Mouse (Mus musculus): ENCODE results near the gene Gnrhr. TPM values are rescaled to one million over a fixed set of nuclear protein-coding genes. Genes with fewer than 3 reads are reported as not detected.

Gnrhr gene
- polyA plus RNA-seq (2014; fragmentation: Nextera tagmentation; extraction: Ambion mirVana): not detected in 2 replicates

DNA sequence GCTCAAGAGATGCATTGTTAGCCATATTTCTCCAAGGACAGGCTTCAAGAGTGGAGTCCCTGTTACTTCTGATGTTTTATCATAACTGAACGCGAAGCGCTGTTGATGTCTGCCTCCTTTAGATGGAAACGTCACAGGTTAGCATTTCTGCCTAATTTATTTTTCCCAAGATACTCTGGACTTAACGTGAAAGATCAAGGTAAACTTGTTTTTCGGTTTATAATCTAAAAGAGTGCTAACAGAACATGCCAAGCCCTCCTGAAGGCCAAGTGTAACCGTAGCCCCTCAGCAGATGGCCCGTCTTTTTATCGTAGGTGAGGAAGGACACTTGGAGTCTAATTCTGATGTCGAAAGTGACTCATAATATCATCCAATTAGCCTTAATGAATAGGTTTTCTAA, at the start of gene Gnrhr:
Gene Gnrhr, minus strand, starts transcription at position 101 of the 400 bp plus-strand sequence.
- ATAC-seq (ENCODE audit: low FRiP score) (no peak), DNase-seq (ENCODE audit: low spot score) (no peak)
- no peak within 1 kb of the TSS for H3K27ac ChIP-seq (ENCODE audit: low read depth, low read length)
- H3K9ac ChIP-seq (ENCODE audit: low read depth, low read length): no peak within 1 kb of the TSS
- H3K36me3 ChIP-seq (ENCODE audit: control insufficient read depth, insufficient read depth, low read length): no peaks in the 10 kb centered on the region
- no peak within 1 kb of the TSS for H3K4me2 ChIP-seq (replicated peaks; ENCODE audit: low read depth, low read length)
- WGBS: 94% methylated on average over 10 of the region's 10 CpGs
- no peaks in the 10 kb centered on the region for H3K27me3 ChIP-seq (ENCODE audit: control insufficient read depth, insufficient read depth, low read length)
- no peaks in the 10 kb centered on the region for H3K9me3 ChIP-seq (ENCODE audit: control insufficient read depth, low read length)
- no peaks in the 10 kb centered on the region for H3K4me1 ChIP-seq (replicated peaks; ENCODE audit: control insufficient read depth, insufficient read depth, low read length)
- H3K4me3 ChIP-seq (ENCODE audit: low read depth, low read length): no peak within 1 kb of the TSS

DNA sequence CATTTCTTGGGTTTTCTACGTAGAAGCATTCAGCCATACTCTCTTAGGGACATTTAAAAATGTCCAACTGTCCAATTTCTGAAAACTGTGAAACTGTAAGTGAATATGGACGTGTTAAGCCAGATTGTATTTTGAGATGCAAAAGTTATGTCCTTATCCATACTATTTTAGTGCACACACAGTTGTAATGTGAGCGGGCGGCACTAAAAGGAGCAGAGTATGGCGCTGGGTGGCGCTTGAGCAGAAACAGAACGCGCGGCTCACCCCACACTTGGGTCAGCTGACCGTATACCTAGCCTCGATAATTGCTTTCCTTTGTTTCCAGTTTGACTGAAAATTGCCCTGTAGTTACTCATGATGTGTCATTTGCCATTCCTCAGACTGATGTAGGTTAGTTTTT, 48.9 kb upstream of the Gnrhr start:
- no peak overlapping the region for H3K27ac ChIP-seq (ENCODE audit: low read depth, low read length)
- no peak overlapping the region for H3K9ac ChIP-seq (ENCODE audit: low read depth, low read length)
- H3K36me3 ChIP-seq (ENCODE audit: control insufficient read depth, insufficient read depth, low read length): no peaks in the 10 kb centered on the region
- H3K27me3 ChIP-seq (ENCODE audit: control insufficient read depth, insufficient read depth, low read length): no peaks in the 10 kb centered on the region
- no peak for ATAC-seq (ENCODE audit: low FRiP score)
- no peak for DNase-seq (ENCODE audit: low spot score)
- H3K4me3 ChIP-seq (ENCODE audit: low read depth, low read length): no peak overlapping the region
- H3K9me3 ChIP-seq (ENCODE audit: control insufficient read depth, low read length): no peaks in the 10 kb centered on the region
- H3K4me2 ChIP-seq (replicated peaks; ENCODE audit: low read depth, low read length): no peak overlapping the region
- no peaks in the 10 kb centered on the region for H3K4me1 ChIP-seq (replicated peaks; ENCODE audit: control insufficient read depth, insufficient read depth, low read length)
- WGBS: 93% methylated on average over 11 of the region's 11 CpGs

DNA sequence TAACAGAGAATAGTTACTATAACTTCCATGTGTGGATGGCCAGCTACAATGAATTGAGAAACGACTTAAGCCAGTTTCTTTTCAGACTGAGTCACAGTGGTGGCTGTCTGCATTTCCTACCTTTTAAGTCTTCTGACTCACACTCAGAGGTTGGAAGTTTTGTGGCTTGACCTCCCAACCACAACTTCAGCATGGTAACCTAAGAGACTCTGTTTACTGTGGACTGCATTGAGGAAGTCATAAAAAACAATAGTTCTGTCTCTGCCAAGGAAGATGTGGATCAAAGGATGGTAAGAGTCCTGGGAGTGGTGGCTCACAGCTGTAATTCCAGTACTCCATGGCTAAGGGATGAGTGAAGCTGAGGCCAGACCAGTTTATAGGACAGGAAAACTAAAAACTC, 47.2 kb upstream of the Gnrhr start:
- WGBS: 66% methylated on average over 1 of the region's 1 CpGs
- no peak overlapping the region for H3K9ac ChIP-seq (ENCODE audit: low read depth, low read length)
- no peak for DNase-seq (ENCODE audit: low spot score)
- no peak overlapping the region for H3K4me2 ChIP-seq (replicated peaks; ENCODE audit: low read depth, low read length)
- no peaks in the 10 kb centered on the region for H3K9me3 ChIP-seq (ENCODE audit: control insufficient read depth, low read length)
- H3K4me3 ChIP-seq (ENCODE audit: low read depth, low read length): no peak overlapping the region
- no peaks in the 10 kb centered on the region for H3K36me3 ChIP-seq (ENCODE audit: control insufficient read depth, insufficient read depth, low read length)
- no peaks in the 10 kb centered on the region for H3K27me3 ChIP-seq (ENCODE audit: control insufficient read depth, insufficient read depth, low read length)
- H3K4me1 ChIP-seq (replicated peaks; ENCODE audit: control insufficient read depth, insufficient read depth, low read length): no peaks in the 10 kb centered on the region
- no peak overlapping the region for H3K27ac ChIP-seq (ENCODE audit: low read depth, low read length)
- no peak for ATAC-seq (ENCODE audit: low FRiP score)

DNA sequence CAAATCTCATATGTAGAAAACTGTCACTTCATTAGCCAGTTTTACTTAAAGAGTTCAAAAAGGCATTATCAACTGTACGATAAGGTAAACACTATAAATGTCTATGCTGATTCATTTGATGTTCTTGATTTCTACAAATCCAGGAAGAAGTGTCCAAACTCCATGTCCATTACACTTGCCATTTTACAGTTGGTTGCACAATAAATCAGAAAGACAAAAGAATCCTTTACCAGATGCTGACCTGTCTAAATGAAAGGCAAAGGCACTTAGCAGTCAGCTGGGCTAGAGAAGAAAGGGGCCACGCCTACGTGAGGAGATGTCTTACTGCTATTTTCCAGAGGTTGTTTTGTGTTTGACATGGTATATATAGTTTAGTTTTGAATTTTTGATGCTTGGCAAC, 46.6 kb upstream of the Gnrhr start:
- WGBS: 91% methylated on average over 3 of the region's 3 CpGs
- DNase-seq (ENCODE audit: low spot score): no peak
- ATAC-seq (ENCODE audit: low FRiP score): no peak
- no peak overlapping the region for H3K4me3 ChIP-seq (ENCODE audit: low read depth, low read length)
- H3K9me3 ChIP-seq (ENCODE audit: control insufficient read depth, low read length): no peaks in the 10 kb centered on the region
- H3K36me3 ChIP-seq (ENCODE audit: control insufficient read depth, insufficient read depth, low read length): no peaks in the 10 kb centered on the region
- H3K4me2 ChIP-seq (replicated peaks; ENCODE audit: low read depth, low read length): no peak overlapping the region
- H3K9ac ChIP-seq (ENCODE audit: low read depth, low read length): no peak overlapping the region
- H3K4me1 ChIP-seq (replicated peaks; ENCODE audit: control insufficient read depth, insufficient read depth, low read length): no peaks in the 10 kb centered on the region
- no peak overlapping the region for H3K27ac ChIP-seq (ENCODE audit: low read depth, low read length)
- no peaks in the 10 kb centered on the region for H3K27me3 ChIP-seq (ENCODE audit: control insufficient read depth, insufficient read depth, low read length)

DNA sequence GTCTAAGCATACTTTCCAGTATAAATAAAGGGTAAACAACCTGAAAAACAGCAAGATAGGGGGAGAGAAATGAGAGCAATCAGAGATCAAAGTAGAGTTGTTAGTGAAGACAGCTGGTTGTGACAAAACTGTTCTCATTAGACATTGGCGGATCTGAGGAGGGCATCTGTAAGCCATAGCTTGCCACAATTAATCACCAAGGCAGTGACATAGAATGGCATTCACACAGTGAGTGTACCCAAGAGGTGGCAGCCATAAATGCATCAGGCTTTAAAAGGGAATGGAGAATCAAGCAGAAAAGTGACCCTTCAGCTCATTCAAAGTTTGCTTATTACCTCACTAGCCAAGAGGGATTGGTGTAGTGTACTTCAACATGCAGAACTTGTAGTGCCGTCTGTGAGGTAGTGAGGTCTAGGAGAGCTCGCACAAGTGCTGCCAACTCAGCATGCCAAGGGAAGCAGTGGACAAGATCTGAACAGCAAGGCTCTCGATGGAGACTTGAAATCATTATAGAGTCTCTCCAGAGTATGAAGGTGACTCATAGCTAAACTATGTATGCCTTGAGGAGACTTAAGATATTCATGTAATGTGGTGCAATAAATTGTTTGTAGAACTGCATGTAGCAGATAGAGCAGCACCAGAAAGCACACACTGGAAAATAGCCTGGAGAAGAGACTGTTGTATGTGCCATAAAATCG, 29.6 kb upstream of the Gnrhr start:
- no peaks in the 10 kb centered on the region for H3K9me3 ChIP-seq (ENCODE audit: control insufficient read depth, low read length)
- H3K4me2 ChIP-seq (replicated peaks; ENCODE audit: low read depth, low read length): no peak overlapping the region
- no peaks in the 10 kb centered on the region for H3K36me3 ChIP-seq (ENCODE audit: control insufficient read depth, insufficient read depth, low read length)
- H3K27me3 ChIP-seq (ENCODE audit: control insufficient read depth, insufficient read depth, low read length): no peaks in the 10 kb centered on the region
- no peak overlapping the region for H3K9ac ChIP-seq (ENCODE audit: low read depth, low read length)
- DNase-seq (ENCODE audit: low spot score) (no peak), ATAC-seq (ENCODE audit: low FRiP score) (no peak)
- H3K27ac ChIP-seq (ENCODE audit: low read depth, low read length): no peak overlapping the region
- H3K4me1 ChIP-seq (replicated peaks; ENCODE audit: control insufficient read depth, insufficient read depth, low read length): no peaks in the 10 kb centered on the region
- WGBS: 89% methylated on average over 5 of the region's 5 CpGs
- H3K4me3 ChIP-seq (ENCODE audit: low read depth, low read length): no peak overlapping the region

DNA sequence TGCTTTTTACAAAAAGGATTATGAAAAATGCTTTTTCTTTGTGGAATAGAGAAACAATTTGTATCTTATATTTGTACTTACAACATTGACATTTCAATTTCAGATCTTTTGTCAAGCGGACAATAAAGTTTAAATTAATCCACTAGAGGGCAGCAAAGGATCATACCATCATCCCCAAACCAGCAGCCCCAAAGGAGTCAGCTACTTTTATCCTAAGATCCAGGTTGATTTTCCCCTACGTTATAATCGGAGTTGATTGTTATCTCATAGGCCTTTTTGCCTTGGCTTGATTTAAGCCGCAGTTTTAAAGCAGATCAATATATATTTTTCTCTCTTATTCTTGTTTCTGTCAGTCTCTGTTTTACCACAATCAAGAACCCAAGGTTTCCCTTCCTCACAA, 6.3 kb downstream of the Gnrhr start:
- Histone ChIP-seq H3K4me1 (replicated peaks; ENCODE audit: control insufficient read depth, insufficient read depth, low read length) (no peaks in the 10 kb centered on the region), H3K27me3 (ENCODE audit: control insufficient read depth, insufficient read depth, low read length) (no peaks in the 10 kb centered on the region), H3K4me2 (replicated peaks; ENCODE audit: low read depth, low read length) (no peak overlapping the region), H3K36me3 (ENCODE audit: control insufficient read depth, insufficient read depth, low read length) (no peaks in the 10 kb centered on the region), H3K9me3 (ENCODE audit: control insufficient read depth, low read length) (no peaks in the 10 kb centered on the region), H3K9ac (ENCODE audit: low read depth, low read length) (no peak overlapping the region), H3K27ac (ENCODE audit: low read depth, low read length) (no peak overlapping the region), H3K4me3 (ENCODE audit: low read depth, low read length) (no peak overlapping the region)
- whole genome bisulfite sequencing: 23% methylated on average over 4 of the region's 4 CpGs
- DNase-seq (ENCODE audit: low spot score): peak; percentile 60
- ATAC-seq (ENCODE audit: low FRiP score): peak; percentile 61; the same call in 1 of the 2 replicates

DNA sequence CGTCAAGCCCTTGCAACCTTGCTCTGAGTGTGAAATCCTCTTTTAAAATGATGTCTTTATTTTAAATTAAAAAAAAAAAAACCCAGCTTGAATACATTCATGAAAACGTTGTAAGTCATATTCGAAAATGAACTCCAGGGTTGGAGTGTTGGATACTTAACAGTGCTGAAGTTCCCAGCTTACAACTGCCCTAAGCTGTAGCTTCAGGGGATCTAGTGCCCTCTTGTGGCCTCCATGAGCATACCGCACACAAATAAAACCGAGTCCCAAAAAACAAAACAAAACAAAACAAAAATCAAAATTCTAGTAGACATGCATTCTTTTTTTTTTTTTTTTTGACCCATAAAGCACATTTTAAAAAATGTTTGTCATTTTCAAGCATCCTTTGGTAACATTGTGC, 6.9 kb downstream of the Gnrhr start:
- no peak for ATAC-seq (ENCODE audit: low FRiP score)

DNA sequence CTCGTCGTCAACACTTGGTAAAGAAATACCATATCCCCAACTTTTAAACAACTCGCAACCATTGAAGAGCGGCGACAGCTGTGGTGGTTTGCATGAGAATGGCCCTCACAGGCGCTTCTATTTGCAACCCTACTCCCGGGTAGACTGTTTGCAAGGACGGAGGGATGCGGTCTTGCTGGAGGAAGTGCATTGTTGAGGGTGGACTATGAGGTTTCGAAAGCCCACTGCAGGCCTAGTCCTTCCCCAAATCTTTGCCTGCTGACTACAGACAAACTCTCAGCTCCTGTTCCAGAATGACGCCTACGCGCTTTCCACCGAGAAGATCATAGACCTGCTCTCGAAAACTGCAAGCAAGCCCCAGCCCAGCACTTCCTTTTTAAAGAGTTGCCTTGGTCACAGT, 7.4 kb downstream of the Gnrhr start:
- Histone ChIP-seq H3K27ac (ENCODE audit: low read depth, low read length) (no peak overlapping the region), H3K27me3 (ENCODE audit: control insufficient read depth, insufficient read depth, low read length) (no peaks in the 10 kb centered on the region), H3K4me1 (replicated peaks; ENCODE audit: control insufficient read depth, insufficient read depth, low read length) (no peaks in the 10 kb centered on the region), H3K36me3 (ENCODE audit: control insufficient read depth, insufficient read depth, low read length) (no peaks in the 10 kb centered on the region), H3K4me3 (ENCODE audit: low read depth, low read length) (no peak overlapping the region), H3K9ac (ENCODE audit: low read depth, low read length) (no peak overlapping the region), H3K4me2 (replicated peaks; ENCODE audit: low read depth, low read length) (no peak overlapping the region), H3K9me3 (ENCODE audit: control insufficient read depth, low read length) (no peaks in the 10 kb centered on the region)
- peak; percentile 2 for DNase-seq (ENCODE audit: low spot score)
- 42% methylated on average over 15 of the region's 15 CpGs for WGBS
- ATAC-seq (ENCODE audit: low FRiP score): no peak

More for the DNA sequence above, 6.9 kb downstream of the Gnrhr start:
- 23% methylated on average over 5 of the region's 5 CpGs for WGBS
- Histone ChIP-seq H3K4me3 (ENCODE audit: low read depth, low read length) (no peak overlapping the region), H3K9me3 (ENCODE audit: control insufficient read depth, low read length) (no peaks in the 10 kb centered on the region), H3K9ac (ENCODE audit: low read depth, low read length) (no peak overlapping the region), H3K27ac (ENCODE audit: low read depth, low read length) (no peak overlapping the region), H3K4me2 (replicated peaks; ENCODE audit: low read depth, low read length) (no peak overlapping the region), H3K27me3 (ENCODE audit: control insufficient read depth, insufficient read depth, low read length) (no peaks in the 10 kb centered on the region), H3K36me3 (ENCODE audit: control insufficient read depth, insufficient read depth, low read length) (no peaks in the 10 kb centered on the region), H3K4me1 (replicated peaks; ENCODE audit: control insufficient read depth, insufficient read depth, low read length) (no peaks in the 10 kb centered on the region)
- DNase-seq (ENCODE audit: low spot score): peak; percentile 48

DNA sequence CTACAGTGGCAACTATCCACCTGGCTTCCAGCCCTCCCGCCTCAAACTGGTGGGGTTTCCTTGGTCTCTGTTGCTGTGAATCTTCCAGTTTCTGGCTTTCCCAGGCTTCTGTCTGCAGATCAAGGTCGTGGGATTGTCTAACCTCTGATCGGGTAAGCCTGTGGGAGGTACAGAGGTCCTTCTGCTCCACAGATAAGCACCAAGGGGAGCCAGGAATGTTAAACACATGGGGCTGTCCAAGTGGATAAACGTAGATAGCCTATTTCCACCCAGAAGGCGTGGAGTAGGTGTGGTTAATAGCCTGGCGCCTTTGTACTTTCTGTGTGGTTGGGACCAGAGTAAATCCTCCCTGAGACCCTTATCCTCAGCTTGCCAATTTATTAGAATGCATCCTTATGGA, 10.3 kb downstream of the Gnrhr start:
- ATAC-seq (ENCODE audit: low FRiP score): no peak
- Histone ChIP-seq H3K36me3 (ENCODE audit: control insufficient read depth, insufficient read depth, low read length) (no peaks in the 10 kb centered on the region), H3K9ac (ENCODE audit: low read depth, low read length) (no peak overlapping the region), H3K4me1 (replicated peaks; ENCODE audit: control insufficient read depth, insufficient read depth, low read length) (no peaks in the 10 kb centered on the region), H3K27ac (ENCODE audit: low read depth, low read length) (no peak overlapping the region), H3K4me3 (ENCODE audit: low read depth, low read length) (no peak overlapping the region), H3K27me3 (ENCODE audit: control insufficient read depth, insufficient read depth, low read length) (no peaks in the 10 kb centered on the region), H3K9me3 (ENCODE audit: control insufficient read depth, low read length) (no peaks in the 10 kb centered on the region), H3K4me2 (replicated peaks; ENCODE audit: low read depth, low read length) (no peak overlapping the region)
- WGBS: 79% methylated on average over 6 of the region's 6 CpGs
- no peak for DNase-seq (ENCODE audit: low spot score)
